Mouse (Mus musculus) forebrain, embryonic 15.5 days (tissue): ENCODE measurements around the gene St6galnac4. TPM values are rescaled to one million over a fixed set of nuclear protein-coding genes. Genes with fewer than 3 reads are reported as not detected.
A peak's percentile ranks its signal among the peaks of the same experiment; 100 is the strongest.

ENCODE experiments used
- ATAC-seq: fragments of 200-750 bp; cut with Nextera tagmentation; replicated peaks from 2 replicates; pipeline ENCODE4 v1.8.0; 2017; ENCODE audit warnings: mild to moderate bottlenecking, moderate TSS enrichment, moderate library complexity
- H3K27ac ChIP-seq: fragments of 300-500 bp; sonication (generic); replicated peaks from 2 replicates; pipeline ENCODE4 v1.5.1; 2015; ENCODE audit warnings: mild to moderate bottlenecking, inconsistent platforms
- H3K27me3 ChIP-seq: fragments of 300-500 bp; sonication (generic); 2 replicates; pipeline ENCODE4 v1.6.1; 2015; ENCODE audit warnings: inconsistent platforms
- H3K36me3 ChIP-seq: fragments of 300-500 bp; sonication (generic); 2 replicates; pipeline ENCODE4 v1.6.1; 2015; ENCODE audit warnings: mild to moderate bottlenecking, inconsistent platforms
- H3K4me1 ChIP-seq: fragments of 300-500 bp; sonication (generic); 2 replicates; pipeline ENCODE4 v1.6.1; 2015; ENCODE audit warnings: inconsistent platforms
- H3K4me2 ChIP-seq: fragments of 300-500 bp; sonication (generic); replicated peaks from 2 replicates; pipeline ENCODE4 v1.6.1; 2015; ENCODE audit warnings: mild to moderate bottlenecking, inconsistent platforms
- H3K4me3 ChIP-seq: fragments of 300-500 bp; sonication (generic); 2 replicates; pipeline ENCODE4 v1.5.1; 2015; ENCODE audit warnings: mild to moderate bottlenecking, inconsistent platforms
- H3K9ac ChIP-seq: fragments of 300-500 bp; sonication (generic); replicated peaks from 2 replicates; pipeline ENCODE4 v1.6.1; 2015; ENCODE audit warnings: mild to moderate bottlenecking, inconsistent platforms
- H3K9me3 ChIP-seq: fragments of 300-500 bp; sonication (generic); 2 replicates; pipeline ENCODE4 v1.6.1; 2016; ENCODE audit warnings: inconsistent platforms
- WGBS: fragments of 180-500 bp; shearing (Covaris S2); methylation state at CpG from one replicate; pipeline ENCODE4 v1.1.7; 2015; ENCODE audit warnings: mixed read lengths; 5-methylcytosine and 5-hydroxymethylcytosine counted together
- polyA plus RNA-seq: library from polyadenylated mRNA; unstranded; fragments of >200 nt; fragmentation: Nextera tagmentation; extraction: Ambion mirVana; gene quantifications from 2 replicates; pipeline ENCODE4 v1.2.1, GENCODE M21; 2015

The St6galnac4 gene
- polyA plus RNA-seq, 1 experiment from 2014 or later, result 26.4 TPM

DNA sequence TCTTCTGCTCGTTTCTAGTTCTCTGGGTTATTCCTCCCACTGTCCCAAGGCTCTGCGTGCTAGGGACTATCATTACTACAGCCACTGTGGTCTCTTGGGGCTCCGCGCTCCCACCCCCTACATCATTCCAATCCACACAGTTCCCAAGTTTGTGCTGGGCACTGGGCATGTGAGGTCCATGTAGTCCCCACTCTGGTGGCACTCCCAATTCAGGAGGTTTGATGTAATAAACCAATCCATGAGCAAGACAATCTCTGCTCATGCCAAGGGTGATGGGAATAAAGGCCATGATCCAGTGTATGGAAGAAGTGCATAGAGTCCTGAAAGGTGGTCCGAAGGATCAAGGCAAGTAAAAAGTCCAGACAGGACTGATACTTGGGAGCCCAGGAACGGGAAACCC is 12.4 kb upstream of the St6galnac4 start, which contains the start of gene Pip5kl1:
Gene Pip5kl1, plus strand, starts transcription at position 301 of the 400 bp plus-strand sequence.
- H3K4me3 ChIP-seq, result peak within 1 kb of the TSS; percentile 62
- peaks cover 30% of the 10 kb centered on the region for H3K4me1 ChIP-seq
- H3K4me2 ChIP-seq, result peak within 1 kb of the TSS; percentile 97
- no peak within 1 kb of the TSS for H3K27ac ChIP-seq
- H3K27me3 ChIP-seq, result no peaks in the 10 kb centered on the region
- no peak for ATAC-seq
- H3K36me3 ChIP-seq, result peaks cover 8% of the 10 kb centered on the region; the same call in 1 of the 2 replicates
- 80% methylated on average over 6 of the region's 6 CpGs for WGBS
- peak within 1 kb of the TSS; percentile 70 for H3K9ac ChIP-seq
- H3K9me3 ChIP-seq, result no peaks in the 10 kb centered on the region

DNA sequence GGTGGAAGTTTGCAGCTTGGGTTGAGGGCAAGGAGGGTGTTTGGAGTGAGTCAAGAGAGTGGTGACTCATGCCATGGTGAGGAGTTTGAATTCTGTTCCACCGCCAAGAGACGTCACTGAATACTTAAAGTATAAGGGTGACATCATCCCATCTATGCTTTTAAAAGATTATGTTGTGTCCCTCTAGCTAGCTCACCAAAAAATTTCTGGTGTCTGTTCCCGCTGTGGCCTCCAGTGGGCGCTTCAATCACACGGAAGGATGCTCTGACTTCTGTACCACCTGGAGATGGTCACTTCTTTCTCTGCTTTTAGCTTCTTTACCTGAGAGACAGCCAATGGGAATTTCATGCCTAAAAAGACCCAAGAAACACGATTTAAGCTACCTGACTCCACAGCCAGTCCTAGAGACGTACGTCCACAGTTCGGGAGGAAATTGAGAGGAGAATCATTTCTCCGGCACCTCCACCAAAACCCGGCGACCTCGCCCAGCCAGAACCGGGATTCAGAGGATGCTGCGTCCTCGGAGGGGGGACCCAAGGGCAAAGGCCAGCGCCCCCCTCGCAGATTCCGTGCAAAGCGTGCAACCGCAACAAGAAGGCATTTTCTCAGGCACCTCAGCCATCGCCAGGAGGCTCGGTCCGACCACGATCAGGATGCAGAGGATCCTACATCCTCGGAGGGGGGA is 11.9 kb upstream of the St6galnac4 start:
- Histone ChIP-seq H3K4me3 (peak overlapping the region; percentile 62), H3K27me3 (no peaks in the 10 kb centered on the region), H3K4me2 (peak overlapping the region; percentile 97), H3K9me3 (no peaks in the 10 kb centered on the region), H3K27ac (no peak overlapping the region), H3K36me3 (peaks cover 8% of the 10 kb centered on the region; the same call in 1 of the 2 replicates), H3K4me1 (peaks cover 30% of the 10 kb centered on the region), H3K9ac (peak overlapping the region; percentile 70)
- ATAC-seq, result no peak
- under 1% methylated on average over 26 of the region's 26 CpGs for WGBS

DNA sequence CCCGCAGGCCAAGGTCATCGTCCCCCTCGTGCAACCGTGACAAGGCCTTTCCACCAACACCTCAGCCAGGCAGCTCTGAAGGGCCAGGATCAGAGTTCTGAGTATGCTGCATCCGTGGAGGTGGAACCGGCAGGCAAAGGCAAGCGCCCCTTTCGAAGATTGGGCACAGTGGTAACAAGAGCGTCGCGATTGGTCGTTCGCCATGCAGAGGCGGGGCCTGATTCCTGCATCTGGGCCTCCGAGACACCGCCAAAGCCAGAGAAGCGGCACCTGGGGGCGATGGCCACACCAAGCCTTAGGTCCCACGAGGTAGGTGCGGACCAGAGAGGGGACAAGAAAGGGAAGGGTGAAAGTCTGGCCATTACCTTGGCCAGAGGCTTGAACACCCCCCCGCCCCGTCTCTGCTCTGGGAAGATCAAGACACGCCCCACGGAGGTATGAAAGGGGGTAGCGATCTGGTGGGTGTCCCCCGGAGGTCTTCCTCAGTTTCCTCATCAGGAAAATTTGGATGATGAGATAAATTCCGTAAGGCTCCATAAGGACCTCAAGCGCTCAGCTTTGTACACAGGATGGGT is 11.2 kb upstream of the St6galnac4 start, which contains the start of gene 9430097D07Rik:
Gene 9430097D07Rik, minus strand, starts transcription at position 99 of the 575 bp plus-strand sequence.
- H3K27ac ChIP-seq, result no peak within 1 kb of the TSS
- 3% methylated on average over 28 of the region's 28 CpGs for WGBS
- peak; percentile 81 for ATAC-seq

DNA sequence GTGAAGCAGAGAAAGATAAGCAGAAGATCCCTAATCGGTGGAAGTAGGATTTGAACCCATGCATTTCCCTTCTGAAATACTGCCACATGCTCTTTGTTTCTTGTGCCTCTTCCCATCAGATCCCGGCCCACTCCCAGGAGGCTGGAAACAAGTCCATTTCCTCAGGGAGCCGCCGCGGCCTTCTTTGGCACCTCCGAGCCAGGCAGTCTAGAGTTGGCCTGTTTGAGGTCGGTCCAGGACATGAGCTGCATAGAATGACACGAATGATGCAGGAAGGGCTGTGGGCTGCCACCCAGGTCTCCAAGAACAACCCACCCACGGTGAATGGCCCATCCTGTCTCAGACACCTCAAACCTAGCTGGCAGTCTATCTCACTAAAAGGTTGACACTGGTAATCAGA is 10.4 kb upstream of the St6galnac4 start:
- WGBS, result 86% methylated on average over 9 of the region's 9 CpGs
- no peaks in the 10 kb centered on the region for H3K9me3 ChIP-seq
- H3K4me2 ChIP-seq, result 0 out of 2 replicates have a peak overlapping the region, but pooled peaks have one; percentile 97
- no peak overlapping the region for H3K9ac ChIP-seq
- no peak overlapping the region for H3K27ac ChIP-seq
- H3K4me3 ChIP-seq, result 0 out of 2 replicates have a peak overlapping the region, but pooled peaks have one; percentile 62
- ATAC-seq, result no peak
- H3K4me1 ChIP-seq, result peaks cover 23% of the 10 kb centered on the region
- no peaks in the 10 kb centered on the region for H3K27me3 ChIP-seq
- H3K36me3 ChIP-seq, result peaks cover 8% of the 10 kb centered on the region; the same call in 1 of the 2 replicates

More for the DNA sequence above, 11.2 kb upstream of the St6galnac4 start, which contains the start of gene 9430097D07Rik:
- peaks cover 8% of the 10 kb centered on the region; the same call in 1 of the 2 replicates for H3K36me3 ChIP-seq
- no peaks in the 10 kb centered on the region for H3K9me3 ChIP-seq
- H3K4me2 ChIP-seq, result peak within 1 kb of the TSS; percentile 97
- peak within 1 kb of the TSS; percentile 70 for H3K9ac ChIP-seq
- peaks cover 27% of the 10 kb centered on the region for H3K4me1 ChIP-seq
- H3K4me3 ChIP-seq, result peak within 1 kb of the TSS; percentile 62
- no peaks in the 10 kb centered on the region for H3K27me3 ChIP-seq

DNA sequence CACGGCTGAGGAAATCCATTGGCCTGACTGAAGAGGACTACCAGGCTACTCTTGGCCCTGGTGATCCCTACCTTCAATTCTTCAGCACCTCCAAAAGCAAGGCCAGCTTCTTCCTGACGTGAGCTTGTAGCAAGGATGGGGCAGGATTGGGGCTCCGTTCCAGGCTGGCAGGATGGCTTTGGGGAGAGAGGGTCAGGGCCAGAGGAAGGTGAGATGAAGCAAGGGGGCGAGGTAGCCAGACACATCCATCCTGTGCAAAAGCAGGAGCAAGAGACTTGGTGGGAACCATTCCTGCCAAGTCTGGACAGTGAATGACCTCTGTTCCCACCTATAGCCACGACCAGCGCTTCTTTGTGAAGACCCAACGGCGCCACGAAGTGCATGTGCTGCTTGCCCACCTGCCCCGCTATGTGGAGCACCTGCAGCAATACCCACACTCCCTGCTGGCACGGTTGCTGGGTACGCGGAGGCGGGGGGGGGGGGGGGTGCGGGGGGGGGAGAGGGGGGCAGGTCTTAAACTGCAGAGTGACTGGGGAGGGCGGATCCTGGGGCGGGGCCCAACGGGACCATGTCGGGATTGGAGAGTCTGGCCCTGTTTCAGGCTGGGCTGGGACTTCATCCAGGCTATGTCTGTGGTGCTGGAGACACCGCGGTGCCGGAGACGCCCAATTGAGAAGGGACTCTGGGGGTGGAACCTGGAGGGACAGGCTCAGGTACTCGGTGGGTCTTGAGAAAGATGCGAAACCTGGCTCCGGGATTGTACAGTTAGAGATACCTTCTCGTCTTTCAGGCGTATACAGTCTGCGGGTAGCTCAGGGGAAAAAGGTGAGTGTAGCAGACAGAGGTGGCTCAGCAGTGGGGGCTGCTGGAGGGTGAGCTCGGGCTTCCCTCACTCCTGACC is 8.5 kb upstream of the St6galnac4 start:
- H3K4me2 ChIP-seq, result no peak overlapping the region
- ATAC-seq, result no peak
- peaks cover 1% of the 10 kb centered on the region; the same call in 1 of the 2 replicates for H3K36me3 ChIP-seq
- H3K9ac ChIP-seq, result no peak overlapping the region
- H3K27me3 ChIP-seq, result no peaks in the 10 kb centered on the region
- no peak overlapping the region for H3K4me3 ChIP-seq
- H3K27ac ChIP-seq, result no peak overlapping the region
- H3K9me3 ChIP-seq, result no peaks in the 10 kb centered on the region
- H3K4me1 ChIP-seq, result peaks cover 19% of the 10 kb centered on the region
- 38% methylated on average over 26 of the region's 30 CpGs for WGBS

DNA sequence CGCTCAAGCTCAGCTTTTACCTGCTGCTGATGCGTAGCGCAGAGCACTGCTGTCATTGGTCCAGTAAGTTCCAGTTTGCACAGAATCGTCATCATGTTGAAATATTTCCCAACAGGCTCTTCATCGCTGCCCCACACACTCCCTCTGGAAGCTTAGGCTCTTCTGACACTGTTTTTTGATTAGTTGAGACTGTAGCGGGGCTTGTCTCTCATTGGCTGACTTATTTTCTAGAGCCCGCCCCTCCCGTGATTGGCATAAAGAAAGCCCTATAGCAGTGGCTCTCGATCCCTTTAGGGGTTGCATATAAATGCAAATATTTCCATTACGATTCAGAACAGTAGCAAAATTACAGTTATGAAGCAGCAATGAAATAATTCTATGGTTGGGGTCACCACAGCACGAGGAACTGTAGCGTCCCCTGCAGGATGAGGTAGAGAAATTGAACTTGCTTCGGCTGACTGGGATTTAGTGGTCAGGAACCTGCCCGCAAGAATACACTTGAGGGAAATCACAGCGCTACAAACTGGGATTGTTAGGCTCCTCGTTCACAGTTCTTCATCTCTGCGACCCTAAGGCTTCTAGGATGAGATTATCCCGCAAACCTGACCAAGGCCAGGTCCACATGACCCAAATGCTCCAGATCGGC is 5.3 kb upstream of the St6galnac4 start:
- no peaks in the 10 kb centered on the region for H3K9me3 ChIP-seq
- no peak overlapping the region for H3K27ac ChIP-seq
- H3K4me3 ChIP-seq, result peak overlapping the region; percentile 31
- no peaks in the 10 kb centered on the region for H3K36me3 ChIP-seq
- peak; percentile 65 for ATAC-seq
- no peaks in the 10 kb centered on the region for H3K27me3 ChIP-seq
- WGBS, result 32% methylated on average over 19 of the region's 19 CpGs
- H3K9ac ChIP-seq, result peak overlapping the region; percentile 15; the same call in 1 of the 2 replicates
- peaks cover 10% of the 10 kb centered on the region for H3K4me1 ChIP-seq
- peak overlapping the region; percentile 33 for H3K4me2 ChIP-seq

DNA sequence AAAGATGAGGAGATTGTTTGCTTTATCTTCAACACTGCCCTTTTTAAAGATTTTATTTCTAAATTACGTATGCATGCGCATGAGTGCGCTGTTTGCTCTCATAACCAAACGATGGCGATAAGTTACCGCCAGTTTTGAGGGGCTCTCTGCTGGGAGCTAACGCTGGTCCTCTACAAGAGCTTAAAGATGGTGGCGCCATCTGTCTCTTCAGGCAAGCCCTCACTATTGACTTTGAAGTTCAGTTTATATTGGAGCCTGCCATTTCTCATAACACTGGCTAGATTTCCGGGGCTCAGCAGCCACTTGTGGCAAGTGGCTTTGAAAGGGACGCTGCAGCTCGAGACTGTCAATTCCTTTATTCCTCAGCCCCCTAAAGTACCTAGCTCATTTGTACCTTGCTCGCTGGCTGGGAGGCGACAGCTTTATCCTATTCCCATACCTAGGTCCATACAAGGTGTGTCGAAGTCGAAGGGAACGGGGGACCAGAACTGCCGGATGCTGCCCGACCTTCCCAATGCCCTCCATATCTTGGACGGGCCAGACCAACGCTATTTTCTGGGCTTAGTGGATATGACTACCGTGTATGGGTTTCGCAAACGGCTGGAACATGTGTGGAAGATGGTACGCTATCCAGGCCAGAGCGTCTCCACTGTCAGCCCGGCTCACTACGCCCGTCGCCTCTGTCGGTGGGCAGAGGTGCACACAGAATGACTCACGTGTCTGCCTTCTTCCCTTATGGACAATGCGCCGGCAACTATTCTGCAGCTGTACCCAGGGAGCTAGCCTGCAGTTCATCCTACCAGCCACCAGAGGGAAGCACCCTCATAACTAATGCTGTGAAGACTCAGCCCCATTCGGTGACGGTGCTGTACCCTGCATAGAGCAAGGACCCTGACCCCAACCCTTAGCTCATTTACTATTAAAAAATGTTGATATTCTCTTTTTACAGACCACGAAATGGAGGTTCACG is 3.8 kb upstream of the St6galnac4 start:
- peak; percentile 55 for ATAC-seq
- Histone ChIP-seq H3K4me1 (peaks cover 23% of the 10 kb centered on the region), H3K9me3 (no peaks in the 10 kb centered on the region), H3K36me3 (no peaks in the 10 kb centered on the region), H3K4me2 (peak overlapping the region; percentile 62), H3K27ac (no peak overlapping the region), H3K9ac (peak overlapping the region; percentile 42), H3K4me3 (peak overlapping the region; percentile 36), H3K27me3 (no peaks in the 10 kb centered on the region)
- WGBS, result 14% methylated on average over 37 of the region's 37 CpGs

DNA sequence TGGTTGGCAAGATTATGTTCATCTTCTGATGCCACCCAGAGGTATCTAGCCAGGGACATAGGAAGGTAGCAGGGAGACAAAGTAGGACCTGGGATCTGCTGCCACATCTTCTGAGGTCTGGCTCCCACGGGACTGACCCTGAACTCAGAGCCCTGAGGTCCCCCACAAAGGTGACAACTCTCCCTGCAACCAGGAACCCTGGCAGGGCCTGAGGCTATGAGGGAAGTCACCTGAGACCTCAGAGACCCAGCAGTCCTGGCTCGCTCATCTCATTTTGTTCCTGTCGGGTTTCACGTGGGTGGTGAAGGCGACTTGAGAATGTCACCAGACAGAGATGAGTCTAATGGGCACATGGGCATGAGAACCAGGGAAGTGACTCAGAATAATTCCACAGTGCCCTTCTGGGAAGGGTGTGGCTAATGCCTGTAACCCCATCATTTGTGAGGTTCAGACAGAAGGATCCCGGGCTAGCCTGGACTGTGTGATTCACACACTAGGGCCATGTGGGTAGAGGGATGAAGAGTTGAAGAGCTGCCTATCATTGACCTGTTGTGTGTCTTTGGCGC is 1.7 kb upstream of the St6galnac4 start:
- H3K27me3 ChIP-seq, result no peaks in the 10 kb centered on the region
- no peak overlapping the region for H3K27ac ChIP-seq
- ATAC-seq, result no peak
- H3K4me1 ChIP-seq, result peaks cover 33% of the 10 kb centered on the region
- no peak overlapping the region for H3K4me3 ChIP-seq
- H3K36me3 ChIP-seq, result no peaks in the 10 kb centered on the region
- H3K9me3 ChIP-seq, result no peaks in the 10 kb centered on the region
- WGBS, result 89% methylated on average over 7 of the region's 7 CpGs
- no peak overlapping the region for H3K9ac ChIP-seq
- H3K4me2 ChIP-seq, result no peak overlapping the region

DNA sequence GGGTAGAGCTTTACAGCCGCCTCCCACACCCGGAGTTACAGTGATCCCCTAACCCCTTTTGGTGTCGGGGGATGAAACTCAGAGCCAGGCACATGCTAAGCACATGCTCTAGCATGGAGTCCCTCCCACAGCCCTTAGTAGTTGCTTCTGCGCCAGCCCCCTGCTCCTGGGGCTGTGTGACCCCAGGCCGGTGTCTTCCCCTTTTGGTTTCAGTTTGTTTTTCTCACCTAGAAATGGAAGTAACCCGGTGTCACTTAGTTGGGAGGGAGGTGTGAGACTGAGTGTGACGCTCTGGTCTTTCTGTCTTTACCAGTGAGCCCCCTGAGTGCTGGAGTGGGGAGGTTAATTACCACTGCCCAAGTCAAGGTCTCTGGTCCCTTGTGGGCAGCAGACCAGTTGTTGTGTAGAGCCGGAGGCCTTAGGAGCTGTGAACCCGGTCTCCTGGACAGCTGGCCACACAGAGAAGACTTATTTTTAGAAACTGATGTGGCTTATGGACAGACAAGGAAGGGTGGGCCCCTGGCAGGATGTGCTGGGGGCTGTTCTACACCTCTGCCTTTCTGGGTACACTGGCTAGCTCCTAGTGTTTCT is 931 bp downstream of the St6galnac4 start:
- peak overlapping the region; percentile 64; the same call in 1 of the 2 replicates for H3K9ac ChIP-seq
- no peaks in the 10 kb centered on the region for H3K9me3 ChIP-seq
- H3K27me3 ChIP-seq, result no peaks in the 10 kb centered on the region
- H3K4me3 ChIP-seq, result peak overlapping the region; percentile 56
- no peaks in the 10 kb centered on the region for H3K36me3 ChIP-seq
- no peak for ATAC-seq
- WGBS, result 52% methylated on average over 9 of the region's 9 CpGs
- no peak overlapping the region for H3K27ac ChIP-seq
- peak overlapping the region; percentile 61 for H3K4me2 ChIP-seq
- H3K4me1 ChIP-seq, result peaks cover 32% of the 10 kb centered on the region

DNA sequence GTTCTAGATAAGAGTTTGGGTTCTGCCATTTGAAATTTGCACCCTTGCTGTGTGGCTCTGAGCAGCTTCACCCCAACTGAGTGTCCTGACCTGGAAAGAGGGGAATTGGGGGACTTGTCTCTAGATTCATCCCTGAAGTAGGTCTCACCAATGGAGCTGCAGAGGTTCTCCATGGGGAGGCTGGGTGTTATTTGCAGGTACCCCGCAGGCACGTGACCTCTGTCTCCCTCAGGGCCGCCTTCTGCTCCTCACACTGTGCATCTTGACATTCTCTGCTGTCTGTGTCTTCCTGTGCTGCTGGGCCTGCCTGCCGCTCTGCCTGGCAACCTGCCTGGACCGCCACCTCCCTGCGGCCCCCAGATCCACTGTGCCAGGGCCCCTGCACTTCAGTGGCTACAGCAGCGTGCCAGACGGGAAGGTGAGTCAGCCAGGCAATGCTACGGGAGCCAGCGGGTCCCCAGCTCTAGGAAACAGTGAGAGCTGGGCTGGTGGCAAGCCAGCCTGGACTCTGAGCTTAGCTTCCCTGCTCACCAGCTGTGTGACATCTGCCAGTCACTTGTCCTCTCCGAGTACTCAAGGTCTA is 2.4 kb downstream of the St6galnac4 start:
- Histone ChIP-seq H3K9ac (0 out of 2 replicates have a peak overlapping the region, but pooled peaks have one; percentile 24), H3K4me1 (peaks cover 27% of the 10 kb centered on the region), H3K4me3 (no peak overlapping the region), H3K4me2 (no peak overlapping the region), H3K9me3 (no peaks in the 10 kb centered on the region), H3K36me3 (no peaks in the 10 kb centered on the region), H3K27ac (no peak overlapping the region), H3K27me3 (no peaks in the 10 kb centered on the region)
- ATAC-seq, result no peak
- 61% methylated on average over 11 of the region's 11 CpGs for WGBS
